Comparison of ENCODE assay signal across 10 mouse cellular contexts in the genomic region with DNA sequence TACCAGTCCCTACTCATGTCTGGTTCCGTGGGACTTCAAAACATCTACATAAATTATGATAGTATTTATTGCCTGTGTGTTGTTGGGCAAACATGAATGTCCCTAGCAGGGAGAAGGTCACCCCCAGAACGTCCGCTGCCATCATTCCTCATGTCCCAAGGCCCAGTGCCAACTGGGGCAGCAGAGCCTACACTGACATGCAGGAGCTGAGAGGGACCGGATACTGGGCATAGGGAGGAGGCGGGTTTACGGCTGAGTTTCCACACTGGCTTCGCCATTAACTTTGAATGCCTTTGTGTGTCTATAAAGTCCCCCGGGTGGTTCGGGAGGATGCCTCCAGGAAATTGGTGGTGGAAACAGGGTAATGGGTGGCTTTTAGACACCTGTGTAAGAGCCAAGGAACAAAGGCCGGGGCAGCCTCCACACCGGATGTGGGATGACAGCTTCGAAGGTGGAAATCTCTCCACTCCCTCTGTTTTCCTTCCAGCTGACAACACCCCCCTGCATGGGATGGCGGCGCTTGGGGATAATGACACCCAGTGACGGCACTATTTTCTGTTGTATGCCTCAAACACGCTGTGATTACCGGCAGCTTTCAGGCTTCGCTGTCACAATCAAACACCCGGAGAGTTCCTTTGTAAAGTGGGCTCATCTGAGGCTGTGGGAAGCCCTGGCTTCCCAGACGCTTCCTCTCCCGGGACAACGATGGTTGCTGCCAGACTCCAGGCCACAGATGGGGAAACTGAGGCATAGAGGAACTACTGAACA. TPM values are rescaled to one million over a fixed set of nuclear protein-coding genes. Genes with fewer than 3 reads are reported as not detected.
DNase-seq lines count a peak whose midpoint lies in the region; ATAC-seq lines count a peak whose summit lies in the region.
"Had no signal": no experiment of that assay in that cellular context is flagged by ENCODE, and none has a peak within 500 bp of the region (broad histone marks: within the 10 kb centered on the region; RNA-seq: fewer than 3 reads in every experiment).

No protein-coding gene starts in this region.

- DNase-seq in cerebellum, postnatal 25 days: peak; percentile 59 to 74
- DNase-seq in cerebellum, adult 8-10 months: no peak
- DNase-seq in Muller cell, postnatal 12 days (ENCODE audit: inconsistent ontology term): peak; percentile 23
- peak; percentile 66 for DNase-seq in forebrain, embryonic 14.5 days (ENCODE audit: low spot score)
- peak; percentile 25 to 71 for DNase-seq in kidney, postnatal 25 days
- no peak for DNase-seq in ovary, postnatal 10 days (ENCODE audit: low spot score)
- DNase-seq in left cerebral cortex, adult 18-20 months (ENCODE audit: low spot score in 2 of 2): no peak

- H3K27ac ChIP-seq in forebrain, embryonic 14.5 days (ENCODE audit: low read depth, low read length): peak overlapping the region; percentile 75

- H3K27me3 ChIP-seq in forebrain, embryonic 14.5 days (replicated peaks; ENCODE audit: control insufficient read depth, insufficient read depth, low read length): no peaks in the 10 kb centered on the region

- no peak overlapping the region for H3K4me3 ChIP-seq in forebrain, embryonic 14.5 days (ENCODE audit: low read depth, low read length)
- H3K4me3 ChIP-seq: megakaryocyte, embryonic 14.5 days had no signal

- H3K36me3 ChIP-seq in forebrain, embryonic 14.5 days (ENCODE audit: control insufficient read depth, insufficient read depth, low read length): no peaks in the 10 kb centered on the region

- peaks cover 35% of the 10 kb centered on the region for H3K4me1 ChIP-seq in forebrain, embryonic 14.5 days (ENCODE audit: control insufficient read depth, insufficient read depth, low read length)
- H3K4me1 ChIP-seq: megakaryocyte, embryonic 14.5 days had no signal

- WGBS in forebrain, embryonic 14.5 days: 36% methylated on average over 22 of the region's 22 CpGs

- H3K9ac ChIP-seq in forebrain, embryonic 14.5 days (ENCODE audit: low read length): 0 out of 2 replicates have a peak overlapping the region, but pooled peaks have one; percentile 10

- ATAC-seq in forebrain, embryonic 14.5 days: no peak
- ATAC-seq in inflammation-experienced regulatory T-cells, adult 6 months: no peak

- H3K4me2 ChIP-seq in forebrain, embryonic 14.5 days (ENCODE audit: low read length): no peak overlapping the region

- H3K9me3 ChIP-seq in forebrain, embryonic 14.5 days (replicated peaks; ENCODE audit: control insufficient read depth, low read length): no peaks in the 10 kb centered on the region
- H3K9me3 ChIP-seq: megakaryocyte, embryonic 14.5 days had no signal

RNA-seq across cellular contexts. Expression of gene Igsf21, which starts 26.1 kb away (rescaled TPM):
- 30.0 and 40.3 TPM in 2 replicates for polyA plus RNA-seq in forebrain, embryonic 14.5 days (2014; fragmentation: Nextera tagmentation; extraction: Ambion mirVana)
- polyA plus RNA-seq in inflammation-experienced regulatory T-cells, adult 6 months (2017; shearing (Covaris generic)): not detected
- 10 to 100 TPM; 55.4 to 72.1 TPM for total RNA-seq in left cerebral cortex, adult 18-20 months (2021)
- polyA plus RNA-seq: C2C12 had no signal

Comparison
In these comparisons a context has a peak if more than half of its experiments do, and no peak if none do; other contexts are left out.
1. DNase-seq: peak in cerebellum, postnatal 25 days (2 of 2), Muller cell, postnatal 12 days (single experiment), forebrain, embryonic 14.5 days (single experiment) and kidney, postnatal 25 days (2 of 2); none in cerebellum, adult 8-10 months (single experiment), ovary, postnatal 10 days (single experiment) and left cerebral cortex, adult 18-20 months (0 of 2).
2. RNA of gene Igsf21, which starts 26.1 kb away (polyA plus RNA-seq): 30.0 to 40.3 TPM in forebrain, embryonic 14.5 days; not detected in inflammation-experienced regulatory T-cells, adult 6 months; every median in the first group is over 10 times any median in the second.